Mouse (Mus musculus) leukemia stem cell, adult 10-12 weeks (primary cell): Measurements from ENCODE around the gene Pcbp3. TPM values are rescaled to one million over a fixed set of nuclear protein-coding genes. Genes with fewer than 3 reads are reported as not detected.

Experiments used
- polyA plus RNA-seq: library from polyadenylated mRNA; stranded (reverse); fragments of >175 nt; gene quantifications from 2 replicates; pipeline ENCODE4 v1.2.3, GENCODE M21; 2012; ENCODE audit warnings: low replicate concordance

Gene Pcbp3
- 1.7 and 10.1 TPM in 2 replicates for polyA plus RNA-seq

DNA sequence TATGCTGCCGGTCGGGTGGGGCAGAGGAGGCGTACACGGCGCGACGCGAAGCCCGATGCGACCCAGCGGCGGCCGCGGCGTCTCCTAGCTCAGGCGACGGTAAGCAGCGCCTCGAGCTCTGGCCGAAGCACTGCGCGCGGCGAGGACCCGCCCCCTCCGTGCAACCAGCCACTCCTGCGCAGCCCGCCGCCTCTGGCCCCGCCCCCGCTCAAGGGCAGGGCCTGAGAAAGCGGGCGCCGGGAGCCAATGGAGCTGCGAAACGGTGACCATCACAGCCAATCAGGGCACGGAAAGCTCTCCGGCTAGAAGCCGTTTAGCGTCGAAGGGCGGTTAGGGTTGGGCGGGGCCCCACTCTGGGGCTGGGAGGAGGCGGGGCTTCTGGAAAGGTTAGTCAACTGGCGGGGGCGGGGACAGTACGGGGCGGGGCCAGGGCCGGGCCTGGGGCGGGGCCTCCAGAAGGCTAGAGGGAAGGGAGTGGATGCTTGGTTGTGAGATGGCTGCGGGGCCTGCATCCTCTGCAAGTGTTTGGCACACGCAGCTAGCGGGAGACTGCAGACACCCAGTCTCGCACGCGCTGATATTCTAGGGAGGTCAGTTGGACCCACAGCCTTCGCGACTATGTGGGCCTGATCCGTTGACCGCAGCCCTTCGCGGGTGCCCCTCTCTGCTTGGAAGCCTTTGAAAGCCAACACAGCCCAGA lies at the start of gene Pcbp3:
Gene Pcbp3 (minus strand): TSS at position 98 of the 700 bp plus-strand sequence.

DNA sequence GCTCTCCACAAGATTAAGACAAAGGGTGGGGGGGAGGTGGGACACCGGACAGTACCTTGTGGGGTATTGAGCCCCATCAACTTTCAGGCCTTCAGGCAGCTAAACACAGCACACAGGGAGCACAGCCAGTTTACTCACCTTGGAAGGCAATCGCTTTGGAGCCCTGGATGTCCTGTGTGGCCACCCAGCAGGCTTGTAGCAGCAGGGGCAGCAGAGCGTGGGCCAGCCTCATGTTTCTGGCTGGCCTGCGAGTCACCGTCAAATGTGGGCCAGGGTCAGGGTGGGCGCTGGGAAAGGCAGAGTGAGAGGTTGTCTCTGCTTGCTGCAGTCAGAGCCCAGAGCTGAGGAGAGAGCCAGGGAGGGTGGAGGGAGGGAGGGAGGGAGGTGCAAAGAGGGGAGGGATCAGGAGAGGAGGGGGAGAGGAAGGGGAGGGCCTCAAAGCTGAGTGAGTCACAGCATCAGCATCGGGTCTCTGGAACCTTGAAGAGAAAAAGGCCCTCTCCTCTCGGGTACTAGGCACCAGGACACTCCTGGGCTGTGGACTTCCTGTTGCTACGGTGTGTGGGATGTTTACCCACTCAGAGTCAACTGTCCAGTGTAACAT lies 235.9 kb downstream of the Pcbp3 start, which contains the start of gene Col6a1:
Gene Col6a1 (minus strand): TSS at position 487 of the 604 bp plus-strand sequence.

Other genes with a start within 250 kb of the Pcbp3 start
- 0.43 and 0.46 TPM in 2 replicates for gene Col6a1, start 235.7 kb downstream of the Pcbp3 start, polyA plus RNA-seq
- 46.1 and 107 TPM in 2 replicates for gene Slc19a1, start 70.4 kb upstream of the Pcbp3 start, polyA plus RNA-seq
- gene Col18a1, start 204.7 kb upstream of the Pcbp3 start, polyA plus RNA-seq: 35.3 and 41.0 TPM in 2 replicates